Mouse (Mus musculus) T-helper 1 cell (primary cell): Measurements from ENCODE around the gene Galnt7.
"Not testable (repeated sequence)": the region's sequence is repeated elsewhere in the genome, so short reads cannot be mapped to it uniquely, and the experiment has no call there.

Source experiments
- in situ Hi-C: fragments of 300-600 bp; cut with MboI, MseI; formaldehyde crosslinking; loops from one replicate; pipeline ENCODE4 v1.15.1; 2025; ENCODE audit warnings: high pct_unique_total_duplicates

Gene Galnt7

GRCm38 (mm10) chr8:57540110-57540838 is 112.6 kb downstream of the Galnt7 start:
- in situ Hi-C loops = no loop called here

DNA sequence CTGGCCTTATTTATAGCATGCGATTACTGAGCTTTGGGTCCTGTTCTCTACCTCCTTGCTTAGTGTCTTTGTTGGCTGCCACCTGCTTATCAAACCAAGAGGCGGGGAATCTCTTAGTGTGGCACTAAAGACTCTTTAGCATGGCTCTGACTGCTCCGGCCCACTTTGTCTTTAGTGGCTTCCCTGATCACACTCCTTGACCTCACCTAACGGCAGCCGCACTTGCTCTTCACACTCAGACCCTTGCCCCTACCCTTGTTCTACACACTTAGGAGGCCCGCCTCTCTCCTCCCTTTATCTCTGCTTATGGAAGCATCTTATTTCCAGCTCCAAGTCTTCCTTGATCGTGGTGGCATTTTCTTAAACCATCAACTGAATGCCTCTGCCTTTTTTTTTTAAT is 114.2 kb downstream of the Galnt7 start:
- in situ Hi-C loops = loop anchor here (5.0 kb wide), 1 partner anchor 264 kb away; no protein-coding TSS in a partner anchor

- in situ Hi-C loops = loop anchor here (5.0 kb wide), 1 partner anchor 266 kb away; no protein-coding TSS in a partner anchor
These were observed 116.7 kb downstream of the Galnt7 start for GRCm38 (mm10) chr8:57536167-57536566.

DNA sequence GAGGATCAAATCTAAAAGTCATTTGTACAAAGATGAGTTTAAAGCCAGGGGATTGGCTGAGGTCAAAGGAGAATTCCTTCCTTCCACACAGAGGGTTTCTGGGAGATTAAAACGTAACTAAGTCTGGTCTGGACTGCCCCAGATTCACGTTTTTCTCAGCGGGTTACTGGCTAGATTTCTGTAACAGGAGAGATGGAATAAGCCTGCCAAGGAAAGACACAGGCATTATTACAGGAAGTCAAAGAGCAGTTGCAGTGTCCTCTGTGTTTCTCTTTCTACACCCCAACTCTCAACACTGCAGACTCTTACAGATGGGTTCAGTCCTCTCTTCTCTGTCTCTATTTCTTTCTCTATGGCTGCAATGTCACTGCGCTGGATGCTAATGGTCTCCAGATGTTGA is 118.3 kb downstream of the Galnt7 start:
- in situ Hi-C loops = loop anchor here (5.0 kb wide), 1 partner anchor 107 kb away; no protein-coding TSS in a partner anchor

GRCm38 (mm10) chr8:57533106-57533505 is 119.7 kb downstream of the Galnt7 start:
- in situ Hi-C loops = loop anchor here (5.0 kb wide), 1 partner anchor 106 kb away; no protein-coding TSS in a partner anchor

GRCm38 (mm10) chr8:57532223-57532622 is 120.6 kb downstream of the Galnt7 start:
- in situ Hi-C loops = loop anchor here (5.0 kb wide), 1 partner anchor 105 kb away; no protein-coding TSS in a partner anchor

GRCm38 (mm10) chr8:57530666-57531349 is 122.0 kb downstream of the Galnt7 start:
- in situ Hi-C loops = loop anchor here (5.0 kb wide), 1 partner anchor 104 kb away; no protein-coding TSS in a partner anchor

DNA sequence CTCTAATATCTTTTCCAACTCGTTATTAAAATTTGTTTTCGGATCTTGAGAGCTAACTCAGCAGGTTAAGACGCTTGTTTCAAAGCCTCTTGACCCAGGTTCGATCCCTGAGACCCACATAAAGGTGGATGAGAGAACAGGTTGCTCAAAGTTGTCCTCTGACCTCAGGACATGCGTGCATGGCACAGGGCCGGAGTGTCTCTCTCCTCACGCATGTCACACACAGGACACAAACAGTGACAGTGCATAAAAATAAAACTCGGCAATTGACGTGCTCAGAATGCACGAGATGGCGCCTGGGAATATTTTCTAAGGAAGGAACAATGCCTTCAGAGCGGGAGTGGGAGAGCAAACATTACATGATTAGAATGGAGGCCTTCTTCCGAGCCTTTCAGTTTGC is 122.6 kb downstream of the Galnt7 start:
- in situ Hi-C loops = loop anchor here (5.0 kb wide), 1 partner anchor 103 kb away; no protein-coding TSS in a partner anchor

- in situ Hi-C loops = no loop called here
These were observed 124.8 kb downstream of the Galnt7 start for GRCm38 (mm10) chr8:57528036-57528435.

DNA sequence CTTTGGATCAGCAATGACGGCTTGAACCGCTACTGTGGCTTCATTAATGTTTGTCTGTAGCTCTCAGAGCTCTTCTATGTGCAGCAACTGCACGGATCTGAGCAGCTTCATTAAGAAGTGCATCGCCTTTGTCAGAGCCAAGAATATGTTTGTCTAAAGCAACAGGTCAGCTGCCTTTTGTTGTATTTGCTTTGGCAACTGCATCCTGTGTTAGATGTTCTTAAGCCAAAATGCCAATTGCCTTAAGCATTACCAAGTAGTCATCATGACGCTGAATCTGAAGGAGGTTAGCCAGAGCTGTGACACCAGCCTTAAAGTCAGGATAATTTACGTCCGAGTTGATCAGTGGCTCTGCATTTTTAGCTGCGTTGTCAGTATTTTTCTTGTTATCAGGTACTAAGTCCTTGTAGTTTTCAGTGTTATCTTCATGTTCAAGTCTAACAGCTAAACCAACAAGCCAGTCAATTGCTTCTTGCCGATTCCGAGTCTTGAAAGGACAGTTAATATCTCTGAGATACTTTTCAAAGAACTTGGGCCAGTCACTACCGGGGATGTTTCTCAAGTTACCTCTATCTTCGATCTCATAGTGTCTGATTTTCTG is 132.5 kb downstream of the Galnt7 start:
- in situ Hi-C loops = no loop called here

DNA sequence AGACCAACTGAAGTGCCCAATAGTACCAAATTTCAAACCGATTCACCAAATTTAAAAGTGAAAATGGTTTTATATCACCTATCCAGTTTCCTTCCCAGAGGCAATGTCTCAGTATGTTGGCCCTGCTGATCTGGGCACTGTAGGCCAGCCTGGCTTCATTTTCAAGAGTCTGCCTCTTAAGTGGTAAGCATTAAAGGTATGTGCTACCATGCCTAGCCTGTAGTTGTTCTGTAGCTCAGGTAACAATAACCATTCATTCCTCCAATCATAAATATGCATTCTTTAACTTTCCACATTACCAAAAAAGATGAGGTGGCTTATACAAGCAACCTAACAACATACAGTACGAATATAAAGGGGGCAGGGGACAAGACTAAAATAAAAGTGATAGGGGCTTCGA is 135.1 kb downstream of the Galnt7 start:
- in situ Hi-C loops = no loop called here

DNA sequence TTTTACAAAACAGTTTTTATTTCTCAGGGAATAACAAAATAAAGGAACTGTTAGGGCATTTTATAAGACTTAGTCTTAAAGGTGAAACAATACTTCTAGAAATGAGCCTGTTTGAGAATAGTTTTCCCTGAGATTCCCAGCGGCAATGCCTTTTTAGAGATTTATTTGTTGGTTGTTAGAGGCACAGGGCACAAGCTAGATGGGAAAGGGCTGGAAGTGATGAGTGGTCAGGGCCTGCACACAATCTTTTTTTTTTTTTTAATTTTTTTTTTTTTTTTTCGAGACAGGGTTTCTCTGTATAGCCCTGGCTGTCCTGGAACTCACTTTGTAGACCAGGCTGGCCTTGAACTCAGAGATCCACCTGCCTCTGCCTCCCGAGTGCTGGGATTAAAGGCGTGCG is 136.1 kb downstream of the Galnt7 start:
- in situ Hi-C loops = not testable (repeated sequence)

- in situ Hi-C loops = not testable (repeated sequence)
These were observed 139.6 kb downstream of the Galnt7 start for GRCm38 (mm10) chr8:57513178-57513661.

- in situ Hi-C loops = no loop called here
These were observed 140.4 kb downstream of the Galnt7 start for GRCm38 (mm10) chr8:57512141-57513056.

- in situ Hi-C loops = no loop called here
These were observed 141.3 kb downstream of the Galnt7 start, which contains the start of gene Hmgb2 for GRCm38 (mm10) chr8:57511316-57512118. Gene Hmgb2 (plus strand): TSS chr8:57511907.

DNA sequence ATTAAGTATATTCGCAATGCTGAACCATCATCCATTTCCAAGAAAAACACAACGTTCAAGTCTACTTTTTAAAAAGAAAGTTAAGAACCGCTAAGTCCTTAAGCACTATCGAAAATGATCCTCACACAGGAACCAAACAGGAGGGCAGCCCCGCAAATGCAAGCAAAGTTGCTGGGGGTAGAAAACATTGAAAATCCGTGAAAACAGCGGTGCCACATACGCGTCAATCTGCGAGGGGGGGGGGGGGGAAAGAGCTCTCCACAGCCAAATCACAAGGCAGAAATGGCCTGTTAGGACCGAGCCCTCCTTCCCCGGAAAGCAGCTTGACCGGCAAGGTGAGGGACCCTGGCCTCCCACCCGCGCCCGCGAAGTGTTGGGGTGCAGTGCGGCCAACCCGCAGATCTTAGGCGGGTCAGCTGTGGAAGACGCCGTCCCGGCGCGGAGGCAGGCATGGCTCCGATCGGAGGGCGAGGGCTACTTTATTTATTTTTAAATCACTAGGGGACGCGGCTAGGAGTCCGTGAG is 142.0 kb downstream of the Galnt7 start:
- in situ Hi-C loops = no loop called here

GRCm38 (mm10) chr8:57508657-57509056 is 144.2 kb downstream of the Galnt7 start:
- in situ Hi-C loops = no loop called here

DNA sequence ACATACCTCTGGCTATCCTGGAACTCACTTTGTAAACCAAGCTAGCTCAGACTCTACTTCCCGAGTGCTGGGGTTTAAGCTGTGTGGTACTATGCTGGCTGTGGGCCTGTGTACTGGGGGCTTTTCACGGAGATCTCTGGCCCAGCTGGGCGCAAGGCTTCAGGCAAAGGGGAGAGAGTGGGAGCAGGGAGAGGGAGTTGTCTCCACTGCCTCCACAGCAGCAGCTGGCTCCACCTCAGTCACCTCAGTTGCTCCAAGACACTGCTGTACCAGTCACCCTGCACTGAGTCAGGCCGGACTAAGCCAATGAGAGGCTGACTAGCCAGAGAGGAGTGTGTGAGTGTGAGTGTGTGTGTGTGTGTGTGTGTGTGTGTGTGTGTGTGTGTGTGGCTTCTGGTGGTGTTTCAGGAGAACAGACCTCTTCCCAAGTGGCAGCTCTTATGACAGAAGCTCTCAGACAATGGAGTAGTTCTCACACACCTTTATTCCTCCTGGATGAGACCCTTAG is 145.2 kb downstream of the Galnt7 start:
- in situ Hi-C loops = no loop called here

DNA sequence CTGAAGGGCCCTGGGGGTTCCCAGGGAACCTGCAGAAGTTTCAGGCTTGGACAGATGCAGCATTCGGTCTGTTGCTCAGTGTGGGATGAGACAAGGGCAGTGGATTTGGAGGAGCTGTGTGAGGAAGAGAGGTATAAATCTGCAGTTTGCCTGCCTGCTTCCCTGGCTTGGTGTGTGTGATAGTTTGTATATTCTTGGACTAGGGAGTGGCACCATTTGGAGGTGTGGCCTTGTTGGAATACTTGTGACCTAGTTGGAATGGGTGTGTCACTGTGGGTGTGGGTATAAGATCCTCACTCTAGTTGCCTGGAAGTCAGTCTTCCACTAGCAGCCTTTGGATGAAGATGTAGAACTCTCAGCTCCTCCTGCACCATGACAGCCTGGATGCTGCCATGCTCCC is 147.3 kb downstream of the Galnt7 start:
- in situ Hi-C loops = not testable (repeated sequence)

DNA sequence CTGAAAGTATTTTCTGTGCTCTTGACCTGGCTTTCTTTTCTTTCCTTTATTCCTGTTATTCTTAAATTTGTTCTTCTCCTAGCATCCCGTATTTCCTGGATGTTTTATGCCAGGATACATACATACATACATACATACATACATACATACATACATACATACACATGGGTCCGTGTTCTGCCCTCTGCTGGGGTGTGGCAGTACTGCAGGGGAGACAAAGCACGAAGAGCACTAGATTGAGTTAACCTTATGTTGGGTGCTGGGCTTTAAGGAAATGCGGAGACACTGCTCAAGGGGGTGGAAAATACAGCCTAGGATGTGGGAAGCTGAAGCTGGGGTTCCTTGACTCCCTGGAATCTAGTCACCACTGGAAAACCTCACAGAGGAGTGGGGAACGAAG is 149.2 kb downstream of the Galnt7 start:
- in situ Hi-C loops = no loop called here
